Mouse (Mus musculus) embryonic fibroblast, embryonic 13.5 days (primary cell): ENCODE measurements around the gene Olfr91.

ENCODE experiments used
- CTCF ChIP-seq: IDR thresholded peaks from 2 replicates; pipeline ENCODE4 v1.5.1; 2011; ENCODE audit warnings: mild to moderate bottlenecking, control low read depth, low read length, moderate library complexity, borderline replicate concordance; ENCODE audit not compliant: insufficient read depth
- POLR2A ChIP-seq: IDR thresholded peaks from 2 replicates; pipeline ENCODE4 v1.6.1; 2011; ENCODE audit warnings: low read depth, mild to moderate bottlenecking, control low read depth, low read length, moderate library complexity

GRCm38 (mm10) chr17:37061435-37061834, 36.6 kb downstream of the Olfr91 start:
- TF ChIP-seq CTCF (no peak), POLR2A (no peak)
